In the genomic region with DNA sequence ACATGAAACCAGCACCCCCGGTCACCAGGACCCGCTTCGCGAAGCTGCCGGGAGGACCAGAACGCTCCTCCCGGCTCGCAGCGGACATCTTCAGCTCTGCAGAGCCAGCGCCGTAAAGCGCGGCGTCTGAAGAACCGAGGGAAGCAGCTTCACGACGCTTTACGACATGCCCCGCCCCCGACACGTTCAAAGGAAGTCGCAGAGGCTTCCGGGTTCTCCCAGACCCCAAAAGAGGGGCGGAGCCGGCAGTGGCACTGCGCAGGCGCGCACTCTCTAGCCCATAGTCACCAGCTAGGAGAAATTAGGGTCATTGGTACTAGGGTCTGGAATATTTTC, we compare ENCODE assay signal across 8 mouse cellular contexts. TPM values are rescaled to one million over a fixed set of nuclear protein-coding genes. Genes with fewer than 3 reads are reported as not detected.
DNase-seq lines count a peak whose midpoint lies in the region; ATAC-seq lines count a peak whose summit lies in the region.

Tgds (minus strand) TSS at position 114 of the 336 bp plus-strand sequence.

- H3K4me1 ChIP-seq in heart, embryonic 14.5 days (ENCODE audit: control insufficient read depth in 2 of 2, insufficient read depth in 2 of 2, low read length in 2 of 2), result peaks cover 2 to 18% of the 10 kb centered on the region in 2 experiments; a peak in 3 of 4 replicates
- H3K4me1 ChIP-seq in liver, embryonic 13.5 days (replicated peaks), result peaks cover 37% of the 10 kb centered on the region
- peaks cover 11% of the 10 kb centered on the region for H3K4me1 ChIP-seq in stomach, embryonic 16.5 days (ENCODE audit: control insufficient read depth, insufficient read depth, low read length)

- H3K9ac ChIP-seq in heart, embryonic 14.5 days (ENCODE audit: low read length), result peak within 1 kb of the TSS; percentile 88
- peak within 1 kb of the TSS; percentile 82 for H3K9ac ChIP-seq in liver, embryonic 13.5 days
- H3K9ac ChIP-seq in stomach, embryonic 16.5 days (ENCODE audit: low read length), result peak within 1 kb of the TSS; percentile 88

- peak; percentile 93 for DNase-seq in c-Kit-negative CD71-positive TER-119-positive erythroid progenitor cells, embryonic 14.5 days (ENCODE audit: low read depth, low spot score)
- DNase-seq in fibroblast of lung, adult 2 months (ENCODE audit: low read depth), result peak; percentile 88
- peak; percentile 99 for DNase-seq in kidney, postnatal 14 days
- DNase-seq in liver, embryonic 13.5 days, result peak; percentile 96
- peak; percentile 99 for DNase-seq in neural tube, embryonic 10.5 days (ENCODE audit: extremely low spot score, low spot score)

- WGBS in heart, embryonic 14.5 days, result under 1% methylated on average over 28 of the region's 28 CpGs
- WGBS in liver, embryonic 13.5 days (ENCODE audit: insufficient replicate concordance), result under 1% methylated on average over 28 of the region's 28 CpGs
- WGBS in stomach, embryonic 16.5 days, result under 1% methylated on average over 28 of the region's 28 CpGs

- H3K27ac ChIP-seq in heart, embryonic 14.5 days (replicated peaks in 1 of 2; ENCODE audit: control insufficient read depth in 1 of 2, insufficient read depth in 1 of 2, low read depth in 2 of 2, low read length in 2 of 2), result peak within 1 kb of the TSS; percentile 30 to 64; a peak in 2 of 4 replicates
- peak within 1 kb of the TSS; percentile 29; the same call in 1 of the 2 replicates for H3K27ac ChIP-seq in liver, embryonic 13.5 days
- no peak within 1 kb of the TSS for H3K27ac ChIP-seq in stomach, embryonic 16.5 days (ENCODE audit: low read length)

- ATAC-seq in CD4-positive, CD25-positive, alpha-beta regulatory T cell, adult 4 months, result peak; percentile 61
- ATAC-seq in heart, embryonic 14.5 days (ENCODE audit: insufficient number of reproducible peaks, insufficient read depth, low FRiP score, low read depth), result peak; percentile 77
- peak; percentile 67 for ATAC-seq in liver, embryonic 13.5 days (ENCODE audit: low read depth)
- ATAC-seq in stomach, embryonic 16.5 days (ENCODE audit: insufficient read depth, low FRiP score), result peak; percentile 82

- peaks cover 20% of the 10 kb centered on the region for H3K36me3 ChIP-seq in heart, embryonic 14.5 days (ENCODE audit: control insufficient read depth, insufficient read depth, low read length)
- peaks cover 19% of the 10 kb centered on the region for H3K36me3 ChIP-seq in liver, embryonic 13.5 days
- no peaks in the 10 kb centered on the region for H3K36me3 ChIP-seq in stomach, embryonic 16.5 days (ENCODE audit: control insufficient read depth, insufficient read depth, low read length)

- H3K9me3 ChIP-seq in heart, embryonic 14.5 days (ENCODE audit: control insufficient read depth, low read length), result no peaks in the 10 kb centered on the region
- H3K9me3 ChIP-seq in liver, embryonic 13.5 days (replicated peaks), result no peaks in the 10 kb centered on the region
- no peaks in the 10 kb centered on the region for H3K9me3 ChIP-seq in stomach, embryonic 16.5 days (replicated peaks; ENCODE audit: control insufficient read depth, low read length)

- H3K27me3 ChIP-seq in heart, embryonic 14.5 days (ENCODE audit: control insufficient read depth, insufficient read depth, low read length), result no peaks in the 10 kb centered on the region
- H3K27me3 ChIP-seq in liver, embryonic 13.5 days, result no peaks in the 10 kb centered on the region
- no peaks in the 10 kb centered on the region for H3K27me3 ChIP-seq in stomach, embryonic 16.5 days (ENCODE audit: control insufficient read depth, insufficient read depth, low read length)

- peak within 1 kb of the TSS; percentile 92 for H3K4me2 ChIP-seq in heart, embryonic 14.5 days (ENCODE audit: low read length)
- H3K4me2 ChIP-seq in liver, embryonic 13.5 days, result peak within 1 kb of the TSS; percentile 90
- H3K4me2 ChIP-seq in stomach, embryonic 16.5 days (ENCODE audit: low read depth, low read length), result peak within 1 kb of the TSS; percentile 88

- H3K4me3 ChIP-seq in heart, embryonic 14.5 days (ENCODE audit: control insufficient read depth in 1 of 2, insufficient read depth in 1 of 2, low read depth in 1 of 2, low read length in 2 of 2), result peak within 1 kb of the TSS; percentile 78 to 80
- peak within 1 kb of the TSS; percentile 77 for H3K4me3 ChIP-seq in liver, embryonic 13.5 days (replicated peaks)
- peak within 1 kb of the TSS; percentile 86 for H3K4me3 ChIP-seq in stomach, embryonic 16.5 days (replicated peaks; ENCODE audit: low read length)

RNA-seq across cellular contexts. Expression of gene Tgds, which starts in this region (rescaled TPM):
- polyA plus RNA-seq in CD4-positive, CD25-positive, alpha-beta regulatory T cell, adult 4 months (2017; shearing (Covaris generic)), result 10 to 100 TPM; 29.4 to 37.5 TPM
- 30.9 and 33.0 TPM in 2 replicates for polyA plus RNA-seq in heart, embryonic 14.5 days (2014; fragmentation: Nextera tagmentation; extraction: Ambion mirVana)
- 17.9 and 20.2 TPM in 2 replicates for polyA plus RNA-seq in liver, embryonic 13.5 days (2015; fragmentation: Nextera tagmentation; extraction: Ambion mirVana)
- 33.0 and 34.3 TPM in 2 replicates for polyA plus RNA-seq in stomach, embryonic 16.5 days (2015; fragmentation: Nextera tagmentation; extraction: Ambion mirVana)
